Mouse (Mus musculus): ENCODE measurements around the gene Tmem30b. TPM values are rescaled to one million over a fixed set of nuclear protein-coding genes. Genes with fewer than 3 reads are reported as not detected.
"Not testable (repeated sequence)": the region's sequence is repeated elsewhere in the genome, so short reads cannot be mapped to it uniquely, and the experiment has no call there.

The Tmem30b gene
- polyA plus RNA-seq, 1 experiment from 2014 or later, result 3.8 TPM

GRCm38 (mm10) chr12:73545672-73546085 lies 513 bp downstream of the Tmem30b start:
- 1% methylated on average over 55 of the region's 55 CpGs for WGBS
- DNase-seq (ENCODE audit: extremely low spot score, low spot score), result no peak
- Histone ChIP-seq H3K9me3 (no peaks in the 10 kb centered on the region), H3K4me3 (peak overlapping the region; percentile 53), H3K36me3 (replicated peaks) (no peaks in the 10 kb centered on the region), H3K27ac (peak overlapping the region; percentile 35; the same call in 1 of the 2 replicates), H3K4me1 (peaks cover 34% of the 10 kb centered on the region), H3K27me3 (ENCODE audit: poor library complexity, severe bottlenecking) (peaks cover 96% of the 10 kb centered on the region)

- WGBS, result 16% methylated on average over 48 of the region's 48 CpGs
- no peak for DNase-seq (ENCODE audit: extremely low spot score, low spot score)
- H3K36me3 ChIP-seq (replicated peaks), result no peaks in the 10 kb centered on the region
Observed at GRCm38 (mm10) chr12:73544736-73545671, 1.2 kb downstream of the Tmem30b start.

GRCm38 (mm10) chr12:73543191-73543590 lies 3.0 kb downstream of the Tmem30b start:
- no peak for DNase-seq (ENCODE audit: extremely low spot score, low spot score)
- Histone ChIP-seq H3K4me3 (no peak overlapping the region), H3K9me3 (no peaks in the 10 kb centered on the region), H3K4me1 (peaks cover 33% of the 10 kb centered on the region), H3K36me3 (replicated peaks) (no peaks in the 10 kb centered on the region), H3K27ac (no peak overlapping the region), H3K27me3 (ENCODE audit: poor library complexity, severe bottlenecking) (peaks cover 76% of the 10 kb centered on the region)
- 88% methylated on average over 5 of the region's 5 CpGs for WGBS

More at GRCm38 (mm10) chr12:73544736-73545671, 1.2 kb downstream of the Tmem30b start:
- Histone ChIP-seq H3K9me3 (no peaks in the 10 kb centered on the region), H3K27ac (peak overlapping the region; percentile 35; the same call in 1 of the 2 replicates), H3K4me1 (peaks cover 34% of the 10 kb centered on the region), H3K27me3 (ENCODE audit: poor library complexity, severe bottlenecking) (peaks cover 89% of the 10 kb centered on the region), H3K4me3 (peak overlapping the region; percentile 53)

DNA sequence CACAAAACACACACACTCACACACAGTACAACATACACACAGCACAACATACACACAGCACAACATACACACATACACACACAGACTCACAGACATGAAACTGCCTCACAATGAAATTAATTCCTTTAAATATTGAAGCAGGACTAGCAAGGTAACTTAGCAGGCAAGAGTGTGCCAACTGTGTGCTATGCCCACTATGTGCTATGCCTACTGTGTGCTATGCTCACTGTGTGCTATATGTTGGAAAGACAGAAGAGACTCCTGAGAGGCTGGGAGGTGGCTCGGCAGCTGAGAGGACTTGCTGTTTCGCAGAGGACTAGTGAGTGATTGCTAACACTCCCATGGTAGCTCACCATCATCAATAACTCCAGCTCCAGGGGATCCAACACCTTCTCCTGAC lies 5.8 kb downstream of the Tmem30b start:
- H3K27ac ChIP-seq, result no peak overlapping the region
- H3K9me3 ChIP-seq, result no peaks in the 10 kb centered on the region
- WGBS, result 91% methylated on average over 2 of the region's 2 CpGs
- peaks cover 48% of the 10 kb centered on the region for H3K27me3 ChIP-seq (ENCODE audit: poor library complexity, severe bottlenecking)
- no peak for DNase-seq (ENCODE audit: extremely low spot score, low spot score)
- no peaks in the 10 kb centered on the region for H3K36me3 ChIP-seq (replicated peaks)
- H3K4me1 ChIP-seq, result peaks cover 25% of the 10 kb centered on the region
- H3K4me3 ChIP-seq, result no peak overlapping the region

DNA sequence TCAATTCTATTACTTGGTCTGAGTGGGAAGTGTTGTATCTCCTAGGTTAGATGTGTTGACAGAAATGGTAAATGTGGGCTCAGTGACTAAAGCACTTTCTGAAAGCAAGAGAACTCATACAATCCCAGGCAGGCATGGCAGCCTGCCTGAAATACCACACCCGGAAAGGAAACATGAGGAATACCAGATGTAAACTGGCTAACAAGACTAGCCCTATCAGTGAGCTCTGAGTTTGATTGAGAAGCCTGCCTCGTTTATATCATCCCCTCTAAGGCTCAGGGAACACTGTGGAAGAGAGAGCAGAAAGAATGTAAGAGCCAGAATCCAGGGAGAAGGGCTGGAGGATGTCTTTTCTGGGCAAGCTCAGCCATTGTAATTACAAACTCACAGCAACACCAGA lies 7.0 kb downstream of the Tmem30b start:
- no peaks in the 10 kb centered on the region for H3K36me3 ChIP-seq (replicated peaks)
- H3K27me3 ChIP-seq (ENCODE audit: poor library complexity, severe bottlenecking), result peaks cover 36% of the 10 kb centered on the region
- DNase-seq (ENCODE audit: extremely low spot score, low spot score), result no peak
- no peaks in the 10 kb centered on the region for H3K9me3 ChIP-seq
- peak overlapping the region; percentile 14; the same call in 1 of the 2 replicates for H3K4me3 ChIP-seq
- no peak overlapping the region for H3K27ac ChIP-seq
- peaks cover 19% of the 10 kb centered on the region for H3K4me1 ChIP-seq
- 42% methylated on average over 2 of the region's 2 CpGs for WGBS

- Histone ChIP-seq H3K4me3 (peak overlapping the region; percentile 26), H3K4me1 (peaks cover 19% of the 10 kb centered on the region)
- 55% methylated on average over 3 of the region's 3 CpGs for WGBS
Observed at GRCm38 (mm10) chr12:73538139-73538508, 8.1 kb downstream of the Tmem30b start.

GRCm38 (mm10) chr12:73537499-73538138 lies 8.6 kb downstream of the Tmem30b start:
- Histone ChIP-seq H3K36me3 (replicated peaks) (no peaks in the 10 kb centered on the region), H3K9me3 (no peaks in the 10 kb centered on the region), H3K4me1 (peaks cover 19% of the 10 kb centered on the region), H3K27ac (no peak overlapping the region), H3K27me3 (ENCODE audit: poor library complexity, severe bottlenecking) (peaks cover 20% of the 10 kb centered on the region), H3K4me3 (peak overlapping the region; percentile 26)
- 29% methylated on average over 17 of the region's 17 CpGs for WGBS
- DNase-seq (ENCODE audit: extremely low spot score, low spot score), result peak; percentile 39

More at GRCm38 (mm10) chr12:73538139-73538508, 8.1 kb downstream of the Tmem30b start:
- H3K9me3 ChIP-seq; H3K27ac ChIP-seq; H3K36me3 ChIP-seq (replicated peaks); DNase-seq (ENCODE audit: extremely low spot score, low spot score): not testable (repeated sequence)
- H3K27me3 ChIP-seq (ENCODE audit: poor library complexity, severe bottlenecking), result peaks cover 26% of the 10 kb centered on the region

GRCm38 (mm10) chr12:73534591-73534990 lies 11.6 kb downstream of the Tmem30b start:
- no peaks in the 10 kb centered on the region for H3K9me3 ChIP-seq
- peak; percentile 53 for DNase-seq (ENCODE audit: extremely low spot score, low spot score)
- peaks cover 14% of the 10 kb centered on the region for H3K4me1 ChIP-seq
- no peaks in the 10 kb centered on the region for H3K36me3 ChIP-seq (replicated peaks)
- no peak overlapping the region for H3K27ac ChIP-seq
- no peak overlapping the region for H3K4me3 ChIP-seq
- peaks cover 5% of the 10 kb centered on the region; the same call in 1 of the 2 replicates for H3K27me3 ChIP-seq (ENCODE audit: poor library complexity, severe bottlenecking)
- WGBS, result 14% methylated on average over 9 of the region's 9 CpGs

DNA sequence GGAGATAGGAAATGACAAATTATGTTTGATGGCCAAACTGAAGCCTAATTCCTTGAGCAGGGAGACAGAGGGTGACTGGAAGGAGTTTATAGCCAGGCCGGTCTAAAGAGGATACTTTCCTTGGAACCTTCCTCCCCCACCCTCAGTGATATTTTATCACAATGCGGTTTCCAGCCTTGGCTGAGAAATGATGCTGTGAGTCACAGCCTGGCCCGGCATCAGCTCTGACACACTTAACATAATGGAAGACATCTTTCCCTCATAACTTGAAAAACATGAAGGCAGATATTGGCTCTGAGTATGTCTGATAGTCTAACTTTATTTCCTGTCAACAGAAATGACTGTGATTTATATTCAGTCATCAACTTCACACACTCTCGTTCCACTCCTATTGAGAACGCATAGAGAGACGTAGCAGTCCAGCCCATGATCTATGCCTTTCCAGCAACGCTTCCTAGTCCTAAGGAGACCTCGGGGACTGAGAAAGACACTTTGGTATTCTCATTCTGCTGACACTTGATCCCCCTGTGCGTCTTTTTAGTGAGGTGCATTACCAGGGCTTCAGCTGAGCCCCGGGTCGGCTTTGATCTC lies 14.2 kb downstream of the Tmem30b start:
- Histone ChIP-seq H3K36me3 (replicated peaks) (no peaks in the 10 kb centered on the region), H3K27me3 (ENCODE audit: poor library complexity, severe bottlenecking) (no peaks in the 10 kb centered on the region), H3K4me3 (no peak overlapping the region), H3K9me3 (no peaks in the 10 kb centered on the region), H3K27ac (no peak overlapping the region), H3K4me1 (peaks cover 17% of the 10 kb centered on the region)
- no peak for DNase-seq (ENCODE audit: extremely low spot score, low spot score)
- 87% methylated on average over 11 of the region's 11 CpGs for WGBS

- no peaks in the 10 kb centered on the region for H3K27me3 ChIP-seq (ENCODE audit: poor library complexity, severe bottlenecking)
- no peak for DNase-seq (ENCODE audit: extremely low spot score, low spot score)
- H3K4me3 ChIP-seq, result no peak overlapping the region
- WGBS, result 82% methylated on average over 11 of the region's 11 CpGs
- H3K36me3 ChIP-seq (replicated peaks), result no peaks in the 10 kb centered on the region
- peaks cover 26% of the 10 kb centered on the region for H3K4me1 ChIP-seq
- H3K27ac ChIP-seq, result no peak overlapping the region; the same call in 1 of the 2 replicates
- no peaks in the 10 kb centered on the region for H3K9me3 ChIP-seq
Observed at GRCm38 (mm10) chr12:73529590-73529989, 16.6 kb downstream of the Tmem30b start.

DNA sequence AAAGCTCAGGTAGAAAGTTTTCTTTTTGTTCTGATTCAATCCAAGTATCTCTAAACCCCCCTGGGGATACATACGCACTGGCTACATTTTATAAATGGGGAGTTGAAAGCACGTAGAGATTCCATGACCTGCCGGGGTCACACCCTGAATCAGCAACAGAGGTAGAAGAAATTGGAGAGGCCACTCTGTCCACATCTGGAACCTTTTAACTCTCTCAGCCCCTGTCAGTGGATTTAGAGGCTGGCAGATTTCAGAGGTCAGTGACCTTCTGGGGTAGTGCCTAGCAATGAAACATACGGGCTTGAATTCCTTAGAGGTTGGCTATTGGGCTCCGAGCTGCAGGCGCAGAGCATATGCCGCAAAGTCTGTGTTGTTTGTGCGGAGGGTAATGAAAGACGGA lies 17.1 kb downstream of the Tmem30b start:
- WGBS, result 46% methylated on average over 9 of the region's 9 CpGs
- DNase-seq (ENCODE audit: extremely low spot score, low spot score), result no peak
- peaks cover 26% of the 10 kb centered on the region for H3K4me1 ChIP-seq

GRCm38 (mm10) chr12:73528142-73528541 lies 18.1 kb downstream of the Tmem30b start:
- Histone ChIP-seq H3K27ac (0 out of 2 replicates have a peak overlapping the region, but pooled peaks have one; percentile 48), H3K4me1 (peaks cover 26% of the 10 kb centered on the region)
- 100% methylated on average over 1 of the region's 1 CpGs for WGBS
- not testable (repeated sequence) for H3K9me3 ChIP-seq; DNase-seq (ENCODE audit: extremely low spot score, low spot score); H3K4me3 ChIP-seq; H3K36me3 ChIP-seq (replicated peaks); H3K27me3 ChIP-seq (ENCODE audit: poor library complexity, severe bottlenecking)

More for the DNA sequence above, 17.1 kb downstream of the Tmem30b start:
- no peak overlapping the region; the same call in 1 of the 2 replicates for H3K27ac ChIP-seq
- H3K36me3 ChIP-seq (replicated peaks), result no peaks in the 10 kb centered on the region
- H3K27me3 ChIP-seq (ENCODE audit: poor library complexity, severe bottlenecking), result no peaks in the 10 kb centered on the region
- H3K9me3 ChIP-seq, result no peaks in the 10 kb centered on the region
- H3K4me3 ChIP-seq, result no peak overlapping the region

Data from forebrain, embryonic 10.5 days (tissue).